Mouse (Mus musculus) thymus, postnatal 14 days (tissue): ENCODE data around the gene Ppm1h.
A peak's percentile ranks its signal among the peaks of the same experiment; 100 is the strongest.

Source experiments
- DNase-seq: peaks from one replicate; pipeline ENCODE4 v3.0.0; 2021

Ppm1h gene

DNA sequence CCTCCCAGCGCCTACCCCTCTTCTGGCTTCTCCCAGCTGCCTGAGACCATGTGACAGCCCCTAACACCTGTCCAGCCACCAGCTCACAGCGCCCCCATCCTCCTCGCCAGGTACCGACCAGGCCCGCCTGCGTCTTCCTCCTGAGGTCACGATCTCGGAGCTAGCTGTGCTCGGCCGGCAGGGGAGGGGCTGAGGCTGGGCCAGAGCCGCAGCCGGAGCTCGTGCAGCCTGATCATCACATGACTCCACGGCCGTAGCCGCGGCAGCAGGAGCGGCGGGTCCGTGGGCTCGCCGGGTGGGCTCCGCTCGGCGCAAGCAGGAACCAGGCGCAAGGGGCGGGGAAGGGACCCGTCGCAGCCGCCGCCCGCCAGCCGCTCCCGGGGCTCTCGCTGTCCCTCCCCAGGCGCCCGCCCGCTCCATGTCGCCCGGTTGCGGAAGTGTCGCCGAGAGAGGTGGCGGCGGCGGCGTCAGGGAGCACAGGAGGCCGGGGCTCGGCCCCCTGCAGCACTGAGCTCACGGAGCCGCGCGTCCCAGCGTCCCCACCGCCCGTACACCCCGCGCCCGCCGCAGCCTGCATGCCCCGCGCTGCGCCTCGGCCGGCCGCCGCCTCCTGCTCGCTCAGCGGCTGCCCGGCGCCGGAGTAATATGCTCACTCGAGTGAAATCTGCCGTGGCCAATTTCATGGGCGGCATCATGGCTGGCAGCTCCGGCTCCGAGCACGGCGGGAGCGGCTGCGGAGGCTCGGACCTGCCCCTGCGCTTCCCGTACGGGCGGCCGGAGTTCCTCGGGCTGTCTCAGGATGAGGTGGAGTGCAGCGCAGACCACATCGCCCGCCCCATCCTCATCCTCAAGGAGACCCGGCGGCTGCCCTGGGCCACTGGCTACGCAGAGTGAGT, at the start of gene Ppm1h:
Ppm1h (plus strand) TSS at position 222 of the 896 bp plus-strand sequence.
- DNase-seq: peak; percentile 94

DNA sequence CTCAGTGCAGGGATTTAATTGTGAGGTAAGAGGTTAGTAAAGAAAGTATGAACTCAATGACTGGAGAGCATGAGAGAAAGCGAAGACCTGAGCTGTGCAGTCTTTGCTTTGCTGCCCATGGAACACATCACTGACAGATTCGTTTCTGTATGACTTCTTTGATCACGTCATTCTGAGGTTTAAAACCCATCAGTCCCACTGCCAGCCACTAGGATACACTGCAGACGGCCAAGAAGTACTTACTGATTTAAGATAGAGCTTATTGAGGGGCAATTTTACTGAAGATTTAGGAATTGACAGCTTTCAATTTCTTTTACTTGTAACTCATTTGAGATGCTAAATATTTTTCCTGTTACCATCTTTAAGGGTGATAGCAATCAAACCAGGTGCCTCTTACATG, 49.6 kb upstream of the Ppm1h start:
- peak; percentile 64 for DNase-seq

DNA sequence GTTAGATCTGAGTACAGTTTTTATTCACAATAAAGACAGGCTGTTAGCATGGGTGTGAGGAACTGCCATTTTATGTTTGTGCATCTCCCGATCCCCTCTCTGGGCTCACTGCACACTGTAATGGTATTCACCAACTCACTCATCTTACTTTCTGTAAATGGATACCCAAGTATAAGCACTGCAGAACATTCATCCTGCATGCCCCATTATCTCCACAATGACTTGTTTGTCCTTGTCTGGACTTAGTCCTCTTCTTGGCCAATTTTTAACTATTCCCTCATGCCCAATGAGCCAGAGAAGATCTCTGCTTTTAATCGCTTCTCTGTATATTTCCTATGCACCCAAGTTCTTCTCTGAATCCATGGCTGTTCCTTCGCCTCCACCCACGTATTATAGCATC, 38.7 kb upstream of the Ppm1h start:
- no peak for DNase-seq

DNA sequence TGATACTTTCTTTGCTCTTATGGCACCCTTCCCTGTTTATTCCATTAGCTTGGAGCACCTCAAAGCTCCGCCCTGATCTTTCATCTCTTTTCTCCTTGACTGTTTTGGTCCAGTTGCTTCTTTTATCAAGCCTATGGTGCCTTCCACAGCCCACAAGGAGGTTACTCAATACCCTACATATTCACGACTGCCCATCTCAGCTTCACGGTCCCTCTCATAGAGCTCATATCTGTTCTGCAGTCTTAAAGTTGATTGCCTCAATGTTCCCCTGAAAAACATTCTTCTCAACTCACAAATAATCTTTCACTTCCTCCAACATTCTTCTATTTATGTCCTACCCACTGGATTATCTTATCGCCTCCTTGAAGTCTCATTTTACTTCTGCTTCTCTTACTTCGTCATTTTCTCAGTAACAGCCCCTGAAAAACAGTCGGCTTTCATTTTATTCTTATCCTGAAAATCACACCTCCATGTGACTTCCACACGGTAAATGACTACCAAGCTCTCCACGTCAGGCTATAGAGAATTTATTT, 37.2 kb upstream of the Ppm1h start:
- DNase-seq: no peak

DNA sequence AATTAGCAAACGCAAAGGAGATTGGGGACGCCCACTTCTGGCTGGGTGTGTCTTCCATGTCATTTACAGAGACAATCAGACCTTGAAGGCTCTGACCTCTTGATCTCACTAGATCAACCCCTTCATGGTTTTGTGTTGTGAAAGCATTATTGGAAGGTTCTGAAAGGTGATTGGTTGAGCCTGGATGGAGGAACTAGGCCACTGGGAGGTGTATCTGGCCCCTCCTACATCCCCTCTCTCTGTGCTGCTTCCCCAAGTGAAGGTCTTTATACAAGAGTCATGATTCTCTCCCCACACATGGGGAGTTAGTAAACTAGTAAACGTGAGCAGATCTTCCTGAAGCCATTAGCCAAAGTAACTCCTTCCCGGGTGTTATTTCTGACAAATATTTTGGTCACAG, 36.4 kb upstream of the Ppm1h start:
- no peak for DNase-seq

DNA sequence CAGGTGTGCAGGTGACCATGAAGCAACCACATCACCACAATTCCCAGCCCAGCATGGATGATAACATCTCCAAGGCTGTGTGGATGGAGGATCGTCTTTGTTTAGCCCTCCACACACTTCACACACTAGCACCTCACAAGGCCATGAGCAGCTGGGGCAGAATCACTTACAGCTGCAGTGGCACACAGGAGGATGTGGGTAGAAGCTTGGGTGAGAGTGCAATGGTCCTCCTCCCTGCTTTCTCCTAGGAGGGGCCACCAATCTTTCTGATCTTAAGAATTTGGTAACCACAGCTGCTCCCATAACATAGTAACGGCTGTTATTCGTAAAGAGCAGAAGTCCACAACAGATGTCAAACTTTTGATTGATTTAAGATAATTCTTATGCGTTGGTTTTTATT, 26.6 kb upstream of the Ppm1h start:
- peak; percentile 80 for DNase-seq

DNA sequence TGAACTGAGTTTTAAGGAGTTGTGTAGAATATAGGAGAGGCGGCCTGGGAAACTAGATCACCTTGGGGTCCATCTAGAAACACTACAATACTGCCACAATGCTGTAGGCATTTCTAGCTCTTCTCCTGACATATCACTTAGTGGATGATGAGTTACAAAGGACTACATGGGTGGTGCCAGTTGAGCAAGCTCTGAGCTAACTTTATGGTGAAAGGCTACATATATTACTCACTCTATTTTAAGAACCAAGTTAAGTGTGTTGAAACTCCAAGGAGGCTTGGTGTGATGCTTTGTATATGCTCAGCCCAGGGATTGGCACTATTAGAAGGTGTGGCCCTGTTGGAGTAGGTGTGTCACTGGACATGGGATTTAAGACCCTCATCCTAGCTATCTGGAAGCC, 26.0 kb upstream of the Ppm1h start:
- DNase-seq: no peak

DNA sequence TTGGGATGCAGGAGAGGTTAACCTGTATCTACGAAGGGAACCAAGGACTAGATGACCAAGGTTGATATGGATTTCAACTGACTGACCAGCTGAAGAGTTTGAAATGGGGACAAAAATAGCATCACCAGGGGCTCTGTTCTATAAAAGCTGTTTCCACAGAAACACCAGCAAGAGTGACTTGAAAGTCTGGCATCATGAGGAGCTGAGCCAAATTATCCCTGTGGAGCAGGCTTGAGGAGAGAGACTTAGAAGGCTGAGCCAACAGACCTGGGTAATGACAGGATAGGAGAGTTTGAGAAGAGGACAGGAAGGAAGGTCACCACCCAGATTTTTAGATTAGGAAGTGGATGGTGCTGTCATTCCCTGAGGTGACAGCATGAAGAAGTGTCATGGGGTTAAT, 12.9 kb upstream of the Ppm1h start:
- no peak for DNase-seq

DNA sequence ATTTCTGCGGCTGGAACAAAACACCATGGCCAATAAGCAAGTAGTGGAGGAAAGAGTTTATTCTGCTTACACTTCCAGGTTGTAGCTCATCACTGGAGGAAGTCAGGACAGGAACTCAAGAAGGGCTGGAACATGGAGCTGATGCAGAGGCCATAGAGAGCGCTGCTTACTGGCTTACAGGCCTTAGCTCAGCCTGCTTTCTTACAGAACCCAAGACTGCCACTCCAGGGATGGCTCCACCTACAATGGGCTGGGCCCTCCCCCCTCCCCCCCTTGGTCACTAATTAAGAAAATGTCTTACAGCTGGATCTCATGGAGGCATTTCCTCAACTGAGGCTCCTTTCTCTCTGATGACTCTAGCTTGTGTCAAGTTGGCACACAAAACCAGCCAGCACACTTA, 7.3 kb upstream of the Ppm1h start:
- no peak for DNase-seq

DNA sequence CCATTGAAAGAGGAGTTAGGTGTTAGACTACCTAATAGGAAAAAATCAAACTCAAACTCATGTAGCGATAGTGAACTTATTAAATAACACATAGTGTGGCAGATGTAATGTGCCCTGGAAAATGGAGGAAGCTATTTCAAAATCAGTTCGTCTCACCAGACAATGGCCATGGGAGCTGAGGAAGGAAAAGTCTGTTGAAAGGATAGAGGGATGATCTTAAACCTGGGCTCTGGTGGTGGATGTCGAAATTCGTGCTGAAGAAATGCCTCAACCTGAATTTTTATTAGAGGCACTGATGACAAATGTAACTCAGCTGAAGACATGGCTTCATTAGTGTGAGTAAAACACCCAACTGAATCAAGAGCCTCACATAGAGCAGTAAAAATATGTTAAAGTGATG, 6.5 kb upstream of the Ppm1h start:
- DNase-seq: no peak

DNA sequence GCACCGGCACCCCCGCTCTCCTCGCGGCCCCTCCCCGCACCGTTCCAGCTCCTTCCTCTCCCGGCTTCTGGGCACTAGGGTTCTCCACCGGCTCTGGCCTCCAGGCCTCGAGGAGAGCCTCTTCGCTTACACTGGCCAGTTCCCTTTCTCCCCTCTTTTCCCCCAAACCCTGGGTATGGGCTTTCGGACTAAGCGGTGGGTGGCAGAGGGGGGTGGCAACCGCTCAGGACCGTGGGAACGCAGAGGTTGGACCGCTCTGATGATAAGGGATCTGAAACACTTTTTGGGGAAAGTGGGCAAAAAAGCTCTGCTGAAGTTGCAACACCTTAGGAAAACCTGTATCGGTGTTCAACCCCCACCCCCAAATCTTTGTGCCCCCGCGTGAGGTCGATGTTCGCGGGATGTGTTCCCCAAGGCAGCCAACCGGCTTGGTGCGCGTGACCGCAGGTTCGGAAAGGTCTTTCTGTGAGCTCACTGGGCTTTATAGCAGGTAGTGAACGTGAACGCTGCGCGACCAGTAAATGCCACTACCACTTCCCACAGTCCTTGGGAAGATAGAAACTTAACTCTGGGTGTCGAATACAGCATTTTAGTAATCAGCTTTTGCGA, 979 bp downstream of the Ppm1h start:
- DNase-seq: peak; percentile 59

DNA sequence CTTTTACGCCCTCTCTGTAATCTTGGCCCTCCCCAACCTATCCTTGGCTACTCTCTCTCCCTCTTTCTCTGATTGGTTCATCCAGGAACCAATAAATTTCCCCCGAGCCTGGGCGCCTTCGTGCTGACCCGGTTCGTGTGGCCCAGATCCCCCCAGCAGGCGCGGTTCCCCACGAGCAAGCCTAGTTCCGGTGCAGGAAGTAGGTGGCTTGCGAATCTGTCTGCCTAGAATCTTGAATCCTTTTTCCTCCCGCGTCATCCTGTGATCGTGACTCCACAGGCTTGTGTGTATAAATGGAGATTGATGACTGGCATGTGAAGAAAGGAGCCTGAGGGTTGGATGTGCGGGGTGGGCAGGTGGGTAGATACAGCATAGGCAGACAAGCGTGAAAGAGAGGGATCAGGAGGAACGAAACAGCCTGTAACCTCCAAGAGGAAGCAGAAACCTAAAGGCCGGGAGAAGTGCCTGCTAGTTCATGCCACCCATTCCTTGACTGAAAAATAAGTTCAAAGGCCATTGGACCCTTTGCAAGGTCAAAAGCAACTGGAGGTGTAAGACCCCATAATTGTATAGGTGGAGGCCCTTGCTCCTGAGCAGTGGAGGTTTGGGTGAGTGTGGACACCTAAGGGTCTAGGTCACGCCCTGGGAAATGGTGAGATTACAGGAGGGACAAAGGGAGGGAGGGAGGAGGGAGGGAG, 2.0 kb downstream of the Ppm1h start:
- DNase-seq: peak; percentile 62

DNA sequence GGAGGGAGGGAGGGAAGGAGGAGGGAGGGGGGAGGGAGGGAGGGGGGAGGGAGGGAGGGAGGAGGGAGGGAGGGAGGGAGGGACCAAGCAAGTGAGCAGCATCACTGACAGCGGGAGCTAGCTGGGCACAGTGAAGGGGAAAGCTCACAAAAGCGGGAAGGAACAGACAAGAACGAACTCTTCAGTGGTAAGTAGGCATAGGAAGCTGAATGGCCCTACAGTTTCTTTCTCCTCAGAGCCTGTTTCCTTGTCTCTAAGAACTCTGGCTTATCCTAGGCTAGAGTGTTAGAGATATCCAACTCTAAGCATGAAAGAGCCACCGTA, 2.5 kb downstream of the Ppm1h start:
- no peak for DNase-seq

DNA sequence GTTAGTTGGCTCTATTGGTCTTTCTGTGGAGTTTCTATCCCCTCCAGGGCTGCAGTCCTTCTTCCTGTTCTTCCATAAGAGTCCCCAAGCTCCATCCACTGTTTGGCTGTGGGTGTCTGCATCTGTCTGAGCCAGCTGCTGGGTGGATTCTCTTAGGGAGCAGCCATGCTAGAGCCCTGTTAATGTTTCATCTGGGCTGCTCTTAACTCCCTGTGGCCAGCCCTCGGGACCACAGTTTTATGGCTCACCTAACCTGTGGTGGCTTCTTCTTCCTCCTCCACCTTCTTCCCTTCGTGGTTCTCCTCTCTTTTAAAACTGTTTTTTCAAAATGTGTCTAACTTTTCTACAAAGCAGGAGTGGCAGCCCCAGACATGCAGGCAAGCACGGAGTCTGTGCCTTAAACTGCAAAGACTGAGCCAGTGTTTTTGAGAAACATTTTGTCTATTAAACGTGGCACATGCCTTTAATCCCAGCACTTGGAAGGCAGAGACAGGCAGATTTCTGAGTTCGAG, 5.3 kb downstream of the Ppm1h start:
- no peak for DNase-seq

DNA sequence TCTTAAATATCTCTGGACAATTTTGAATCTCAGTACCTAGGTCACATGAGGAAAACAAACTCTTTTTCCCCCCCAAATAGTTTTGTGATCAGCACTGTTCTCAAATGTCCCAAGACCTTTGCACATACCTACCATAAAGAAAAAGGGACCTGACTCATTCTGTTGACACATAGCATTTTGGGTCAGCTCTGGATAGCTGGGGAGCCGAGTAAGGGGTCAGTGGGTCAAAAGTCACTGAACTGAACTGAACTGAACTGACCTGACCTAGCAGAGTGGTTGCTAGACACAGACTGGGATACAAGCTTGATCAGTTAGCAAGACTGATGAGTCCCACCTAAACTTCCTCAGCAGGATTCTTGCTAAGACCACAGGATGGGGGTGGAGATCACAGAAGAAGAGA, 6.7 kb downstream of the Ppm1h start:
- no peak for DNase-seq

DNA sequence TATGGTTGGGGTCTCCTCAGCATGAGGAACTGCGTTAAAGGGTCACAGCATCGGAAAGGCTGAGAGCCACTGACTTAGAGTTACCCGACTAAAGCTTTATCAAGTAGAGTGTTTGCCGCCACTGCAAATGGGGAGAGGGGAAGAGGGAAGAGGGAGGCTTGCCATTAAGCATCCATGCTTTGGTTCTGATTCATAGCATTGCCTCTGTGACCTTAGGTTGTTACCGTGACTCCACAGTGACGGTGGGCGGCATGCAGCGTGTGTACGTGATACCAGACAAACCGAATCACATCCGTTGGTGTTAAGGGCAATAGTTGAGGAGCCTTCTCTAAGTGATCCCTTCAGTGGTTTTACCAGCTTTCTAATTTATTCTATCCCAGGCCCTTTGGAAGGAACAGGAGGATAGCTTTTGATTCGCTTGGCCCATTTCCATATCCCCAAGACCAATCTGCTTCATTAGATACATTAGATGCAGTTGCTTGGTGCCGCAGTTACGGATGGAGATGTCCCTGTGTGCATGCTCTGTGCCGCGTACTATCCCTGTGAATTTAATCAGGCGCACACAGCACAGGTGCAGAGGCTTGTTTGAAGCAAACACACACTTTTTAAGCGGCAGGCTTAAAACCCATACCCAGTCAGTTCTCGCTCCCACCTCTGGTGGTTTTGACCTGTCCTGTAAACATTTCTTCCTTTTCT, 7.4 kb downstream of the Ppm1h start:
- no peak for DNase-seq

DNA sequence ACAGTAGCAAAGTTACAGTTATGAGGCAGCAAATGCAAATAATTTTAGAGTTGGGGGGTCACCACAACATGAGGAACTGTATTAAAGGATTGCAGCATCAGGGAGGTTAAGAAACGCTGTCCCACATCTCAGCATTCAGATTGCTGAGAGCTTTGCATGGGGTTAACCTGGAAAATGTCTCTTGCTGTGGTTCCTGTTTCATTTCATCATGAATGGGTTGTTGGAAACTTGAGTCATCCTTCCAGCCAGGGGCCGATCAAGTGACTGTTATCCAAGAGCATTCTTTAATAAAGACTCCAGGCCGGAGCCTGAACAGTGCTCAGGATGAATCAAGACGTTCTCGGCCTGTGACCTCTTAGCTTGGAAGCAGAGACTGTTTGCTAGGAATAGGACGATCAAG, 12.1 kb downstream of the Ppm1h start:
- no peak for DNase-seq

DNA sequence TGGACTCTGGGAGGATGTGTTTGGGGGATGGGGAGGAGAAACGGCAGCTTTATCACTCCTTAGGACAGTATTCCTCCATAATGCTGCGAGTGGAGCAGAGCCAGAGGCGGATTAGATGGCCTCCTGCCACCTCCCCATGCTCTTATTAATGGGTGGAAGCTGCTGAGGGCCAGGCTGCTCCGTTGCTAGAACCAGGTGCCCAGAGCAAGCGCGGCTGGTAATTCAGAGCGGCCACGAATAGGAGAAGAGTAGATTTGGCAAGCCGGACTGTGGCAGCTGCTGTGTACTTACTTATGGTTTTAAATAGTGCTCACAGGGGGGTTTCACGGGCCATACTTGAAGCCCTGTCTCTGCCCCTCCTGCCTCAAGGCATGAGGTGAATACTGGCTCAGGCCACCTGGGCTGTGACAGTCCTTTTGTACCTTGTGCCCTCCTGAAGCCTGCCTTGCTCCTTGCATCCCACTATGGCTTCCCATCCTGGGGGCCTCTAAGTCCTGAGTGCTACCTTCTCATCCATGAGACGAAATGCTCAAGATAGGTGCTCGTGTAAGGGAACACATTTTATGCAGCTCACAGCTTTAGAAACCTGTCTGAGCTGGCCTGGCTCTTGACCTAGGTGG, 14.7 kb downstream of the Ppm1h start:
- DNase-seq: no peak

DNA sequence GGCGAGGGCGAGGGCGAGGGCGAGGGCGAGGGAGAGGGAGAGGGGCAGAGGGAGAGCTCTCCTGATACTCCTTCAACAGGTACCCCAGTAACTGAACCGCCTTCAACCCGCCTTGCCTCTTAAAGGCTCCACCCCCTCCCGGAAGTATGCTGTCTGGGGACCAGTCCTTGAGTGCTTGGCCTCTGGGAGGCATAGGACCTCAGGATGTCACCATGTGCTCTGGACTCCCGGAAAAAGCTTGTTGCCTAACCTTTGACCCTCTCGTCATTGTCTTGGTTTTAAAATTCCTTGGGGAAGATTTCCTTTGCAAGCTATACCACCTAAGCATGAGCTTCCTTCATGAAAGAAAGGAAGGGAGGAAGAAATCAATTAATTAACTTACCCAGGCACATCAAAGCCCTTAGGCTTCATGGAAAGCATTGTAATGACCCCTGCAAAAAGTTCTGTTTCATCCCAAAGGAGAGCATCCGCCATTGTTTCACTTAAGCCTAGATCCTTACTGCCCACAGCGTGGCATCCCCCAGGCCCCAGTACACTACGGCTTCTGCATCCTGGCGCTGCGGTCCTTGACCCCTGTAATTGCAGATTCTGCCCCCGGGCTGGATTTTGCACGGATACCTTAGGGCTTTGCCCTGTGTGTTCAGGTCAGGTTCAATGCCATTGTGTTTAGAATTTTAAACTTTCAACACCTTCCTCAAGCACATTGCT, 15.5 kb downstream of the Ppm1h start:
- no peak for DNase-seq

DNA sequence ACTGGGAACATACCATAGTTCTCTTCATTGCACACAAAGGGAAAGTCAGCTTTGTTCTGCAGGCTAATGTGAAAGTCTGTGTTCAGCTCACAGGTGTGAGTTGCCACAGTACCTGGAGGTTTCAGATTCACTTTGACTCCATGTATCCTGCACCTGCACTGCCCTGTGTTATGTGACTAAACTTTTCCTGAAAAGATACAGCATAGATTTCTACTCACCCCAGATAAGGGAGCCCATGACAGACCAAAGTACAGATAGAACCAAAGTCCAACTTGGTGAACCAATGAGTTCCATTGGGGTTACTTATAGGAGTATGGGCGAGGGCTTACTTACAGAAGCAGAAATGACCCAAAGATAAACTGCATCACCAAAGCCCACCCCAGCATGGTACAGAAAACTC, 17.8 kb downstream of the Ppm1h start:
- DNase-seq: no peak

DNA sequence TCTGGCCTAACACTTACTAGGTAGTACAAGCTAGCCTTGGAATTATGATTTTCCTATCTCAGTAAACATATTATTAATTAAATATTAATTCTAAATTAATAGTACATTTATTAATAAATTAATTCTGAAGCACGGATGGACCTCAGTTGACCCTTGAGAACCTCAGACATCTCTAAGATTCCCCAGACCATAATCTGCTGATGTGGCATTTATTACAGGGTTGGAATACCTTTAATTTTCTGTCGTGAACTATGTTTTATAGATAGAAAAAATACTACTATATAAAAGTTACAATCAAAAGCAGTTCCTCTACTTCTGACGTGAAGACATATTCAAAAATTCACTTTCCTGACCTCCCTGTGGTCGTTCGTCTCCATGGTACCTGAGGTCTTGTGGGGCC, 19.8 kb downstream of the Ppm1h start:
- DNase-seq: no peak

DNA sequence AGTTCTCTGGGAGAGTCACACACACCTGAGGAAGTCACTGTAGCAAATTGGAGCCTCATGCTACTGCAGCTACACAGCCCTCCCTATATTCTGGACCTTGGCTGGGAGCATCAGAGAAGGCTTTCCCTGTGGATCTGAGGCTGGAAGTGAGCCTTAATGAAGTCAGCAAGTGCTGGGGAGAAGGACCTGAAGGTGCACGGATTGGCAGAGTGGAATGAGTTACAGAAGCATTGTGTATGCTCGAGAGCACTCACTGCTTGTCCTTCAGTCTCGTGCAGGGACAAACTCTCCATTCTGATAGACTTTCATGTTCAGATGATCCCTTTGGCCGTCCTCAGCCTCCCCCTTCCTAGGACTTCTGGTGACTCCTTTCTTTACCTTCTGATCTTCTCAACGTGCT, 26.3 kb downstream of the Ppm1h start:
- no peak for DNase-seq
